Mouse (Mus musculus): Measurements from ENCODE around the gene Mab21l3. TPM values are rescaled to one million over a fixed set of nuclear protein-coding genes. Genes with fewer than 3 reads are reported as not detected.

Gene Mab21l3
- total RNA-seq, 2 experiments from 2014 or later: 0.23 to 0.30 TPM

Other genes starting within 250 kb of the Mab21l3 start
- gene Atp1a1, start 244.3 kb downstream of the Mab21l3 start, total RNA-seq (2021): 1,000 to 10,000 TPM; 1,009 to 1,025 TPM
- 1 to 10 TPM; 7.3 to 8.7 TPM for gene Slc22a15, start 75.5 kb upstream of the Mab21l3 start, total RNA-seq (2021)
- under 1 TPM; 0.16 to 0.40 TPM for gene Nhlh2, start 161.1 kb upstream of the Mab21l3 start, total RNA-seq (2021)
- gene Casq2, start 237.5 kb upstream of the Mab21l3 start, total RNA-seq (2021): 1 to 10 TPM; 1.7 to 2.2 TPM